ENCODE assay signal across 11 mouse cellular contexts in the genomic region with DNA sequence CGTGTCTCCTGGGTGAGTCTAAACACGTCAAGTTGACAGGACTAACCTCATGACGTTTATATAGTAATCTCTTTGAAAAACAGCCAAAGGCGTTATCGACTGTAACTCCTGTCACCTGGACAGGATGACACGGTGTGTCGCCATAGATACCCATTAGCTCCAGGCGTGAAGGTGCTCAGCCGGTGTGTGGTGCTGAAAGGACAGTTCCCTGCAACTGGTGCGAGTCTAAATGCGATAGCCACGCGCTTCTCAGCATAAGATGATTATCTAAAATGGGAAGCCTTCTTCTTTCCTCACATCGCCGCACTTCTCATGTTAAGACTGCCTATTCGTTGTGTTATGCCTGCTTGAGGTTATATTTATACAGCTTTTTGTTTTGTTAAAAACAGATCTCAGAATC. TPM values are rescaled to one million over a fixed set of nuclear protein-coding genes. Genes with fewer than 3 reads are reported as not detected.
DNase-seq lines count a peak whose midpoint lies in the region; ATAC-seq and TF ChIP-seq lines count a peak whose summit lies in the region.
"Had no signal": no experiment of that assay in that cellular context is flagged by ENCODE, and none has a peak within 500 bp of the region (broad histone marks: within the 10 kb centered on the region; RNA-seq: fewer than 3 reads in every experiment).

No protein-coding gene starts in this region.

- H3K9ac ChIP-seq in lung, postnatal 0 days (replicated peaks; ENCODE audit: low read depth): no peak overlapping the region
- H3K9ac ChIP-seq in embryonic facial prominence, embryonic 14.5 days (ENCODE audit: low read depth, low read length): no peak overlapping the region
- no peak overlapping the region for H3K9ac ChIP-seq in intestine, embryonic 15.5 days
- H3K9ac ChIP-seq: embryonic facial prominence, embryonic 15.5 days; lung, embryonic 15.5 days had no signal

- no peak for TF ChIP-seq POLR2A in lung, adult 2 months (IDR thresholded peaks at IDR 0.05; ENCODE audit: borderline replicate concordance, extremely low read depth, low read depth, low read length)

- DNase-seq in adrenal gland, adult (ENCODE audit: inconsistent age in 2 of 2, low spot score in 1 of 2): peak; percentile 11 to 66
- no peak for DNase-seq in adrenal gland, postnatal 4 days (ENCODE audit: low spot score in 2 of 2)
- DNase-seq in lung, postnatal 0 days (ENCODE audit: low spot score): peak; percentile 44
- DNase-seq in lung, adult 2 months: no peak
- peak; percentile 80 for DNase-seq in embryonic facial prominence, embryonic 14.5 days (ENCODE audit: low spot score)
- peak; percentile 49 for DNase-seq in retina, postnatal 1 day
- DNase-seq in natural killer cell, adult 2 months (ENCODE audit: low spot score in 2 of 2): no peak

- no peaks in the 10 kb centered on the region for H3K36me3 ChIP-seq in lung, postnatal 0 days (ENCODE audit: insufficient read depth, low read length)
- no peaks in the 10 kb centered on the region for H3K36me3 ChIP-seq in embryonic facial prominence, embryonic 14.5 days (ENCODE audit: control insufficient read depth, insufficient read depth, low read length)
- no peaks in the 10 kb centered on the region for H3K36me3 ChIP-seq in intestine, embryonic 15.5 days
- H3K36me3 ChIP-seq: embryonic facial prominence, embryonic 15.5 days; lung, embryonic 15.5 days had no signal

- H3K27me3 ChIP-seq in lung, postnatal 0 days (replicated peaks; ENCODE audit: insufficient read depth, low read length): no peaks in the 10 kb centered on the region
- no peaks in the 10 kb centered on the region for H3K27me3 ChIP-seq in embryonic facial prominence, embryonic 14.5 days (replicated peaks; ENCODE audit: control insufficient read depth, insufficient read depth, low read length)
- no peaks in the 10 kb centered on the region; the same call in 1 of the 2 replicates for H3K27me3 ChIP-seq in intestine, embryonic 15.5 days (replicated peaks)

- no peak overlapping the region for H3K27ac ChIP-seq in lung, postnatal 0 days (ENCODE audit: low read length)
- no peak overlapping the region for H3K27ac ChIP-seq in embryonic facial prominence, embryonic 14.5 days (replicated peaks; ENCODE audit: low read depth, low read length)
- no peak overlapping the region for H3K27ac ChIP-seq in intestine, embryonic 15.5 days
- H3K27ac ChIP-seq: embryonic facial prominence, embryonic 15.5 days; lung, embryonic 15.5 days had no signal

- WGBS in lung, postnatal 0 days: 9% methylated on average over 16 of the region's 16 CpGs
- WGBS in lung, adult 2 months: 14% methylated on average over 16 of the region's 16 CpGs
- WGBS in embryonic facial prominence, embryonic 14.5 days: 11% methylated on average over 16 of the region's 16 CpGs
- WGBS in intestine, embryonic 15.5 days: 12% methylated on average over 16 of the region's 16 CpGs

- H3K9me3 ChIP-seq in lung, postnatal 0 days (ENCODE audit: low read length): no peaks in the 10 kb centered on the region
- H3K9me3 ChIP-seq in embryonic facial prominence, embryonic 14.5 days (ENCODE audit: control insufficient read depth, low read length): no peaks in the 10 kb centered on the region
- H3K9me3 ChIP-seq in intestine, embryonic 15.5 days: no peaks in the 10 kb centered on the region
- H3K9me3 ChIP-seq: embryonic facial prominence, embryonic 15.5 days; lung, embryonic 15.5 days had no signal

- TF ChIP-seq CTCF in lung, postnatal 0 days (IDR thresholded peaks at IDR 0.05): no peak
- TF ChIP-seq CTCF in lung, adult 2 months (IDR thresholded peaks at IDR 0.05; ENCODE audit: insufficient read depth, low read length): no peak

- H3K4me3 ChIP-seq in lung, postnatal 0 days (ENCODE audit: low read depth, low read length): no peak overlapping the region
- no peak overlapping the region for H3K4me3 ChIP-seq in lung, adult 2 months (replicated peaks; ENCODE audit: extremely low read depth, low read depth, low read length)
- H3K4me3 ChIP-seq in embryonic facial prominence, embryonic 14.5 days (ENCODE audit: low read depth, low read length): no peak overlapping the region
- no peak overlapping the region for H3K4me3 ChIP-seq in intestine, embryonic 15.5 days (replicated peaks)
- H3K4me3 ChIP-seq: embryonic facial prominence, embryonic 15.5 days; lung, embryonic 15.5 days had no signal

- no peak for TF ChIP-seq EP300 in lung, postnatal 0 days (IDR thresholded peaks at IDR 0.05)

- ATAC-seq in lung, postnatal 0 days: no peak
- no peak for ATAC-seq in embryonic facial prominence, embryonic 14.5 days (ENCODE audit: low read depth)
- ATAC-seq in intestine, embryonic 15.5 days: no peak

- H3K4me1 ChIP-seq in lung, postnatal 0 days (ENCODE audit: insufficient read depth, low read depth, low read length): no peaks in the 10 kb centered on the region
- H3K4me1 ChIP-seq in lung, adult 2 months (ENCODE audit: control insufficient read depth, insufficient read depth, low read length): no peaks in the 10 kb centered on the region
- H3K4me1 ChIP-seq in embryonic facial prominence, embryonic 14.5 days (ENCODE audit: control insufficient read depth, insufficient read depth, low read length): no peaks in the 10 kb centered on the region
- H3K4me1 ChIP-seq in intestine, embryonic 15.5 days (replicated peaks): no peaks in the 10 kb centered on the region
- H3K4me1 ChIP-seq: embryonic facial prominence, embryonic 15.5 days had no signal

- no peak overlapping the region for H3K4me2 ChIP-seq in lung, postnatal 0 days (replicated peaks; ENCODE audit: low read depth, low read length)
- H3K4me2 ChIP-seq in embryonic facial prominence, embryonic 14.5 days (ENCODE audit: low read depth, low read length): no peak overlapping the region
- no peak overlapping the region for H3K4me2 ChIP-seq in intestine, embryonic 15.5 days (replicated peaks)
- H3K4me2 ChIP-seq: embryonic facial prominence, embryonic 15.5 days; lung, embryonic 15.5 days had no signal

RNA-seq across cellular contexts. Expression of gene Vwa5b1, which starts 40.8 kb away (rescaled TPM):
- under 1 TPM; 0.56 to 0.78 TPM for total RNA-seq in adrenal gland, postnatal 4 days (2021)
- 0.08 and 0.12 TPM in 2 replicates for polyA plus RNA-seq in lung, postnatal 0 days (2015; fragmentation: Nextera tagmentation; extraction: Ambion mirVana)
- polyA plus RNA-seq in lung, adult 2 months (2012; rRNA removed): 0.09 and 0.23 TPM in 2 replicates
- polyA plus RNA-seq in embryonic facial prominence, embryonic 14.5 days (2014; fragmentation: Nextera tagmentation; extraction: Ambion mirVana): 0.08 and 0.30 TPM in 2 replicates
- polyA plus RNA-seq in intestine, embryonic 15.5 days (2015; fragmentation: Nextera tagmentation; extraction: Ambion mirVana): 0.19 and 0.28 TPM in 2 replicates
- total RNA-seq: heart, adult 18-20 months had no signal

RNA-seq across cellular contexts. Expression of gene Pla2g2c, which starts 48.1 kb away (rescaled TPM):
- under 1 TPM; 0.42 to 0.73 TPM for total RNA-seq in adrenal gland, postnatal 4 days (2021)
- polyA plus RNA-seq in lung, postnatal 0 days (2015; fragmentation: Nextera tagmentation; extraction: Ambion mirVana): 0.43 and 0.53 TPM in 2 replicates
- 0.69 and 0.93 TPM in 2 replicates for polyA plus RNA-seq in lung, adult 2 months (2012; rRNA removed)
- 0.17 and 0.61 TPM in 2 replicates for polyA plus RNA-seq in embryonic facial prominence, embryonic 14.5 days (2014; fragmentation: Nextera tagmentation; extraction: Ambion mirVana)
- 0.23 and 0.25 TPM in 2 replicates for polyA plus RNA-seq in intestine, embryonic 15.5 days (2015; fragmentation: Nextera tagmentation; extraction: Ambion mirVana)

Comparison
In these comparisons a context has a peak if more than half of its experiments do, and no peak if none do; other contexts are left out.
1. DNase-seq: peak in adrenal gland, adult (2 of 2), lung, postnatal 0 days (single experiment), embryonic facial prominence, embryonic 14.5 days (single experiment) and retina, postnatal 1 day (single experiment); none in adrenal gland, postnatal 4 days (0 of 2), lung, adult 2 months (single experiment) and natural killer cell, adult 2 months (0 of 2).